Mouse (Mus musculus): ENCODE results near the gene Efhc1. TPM values are rescaled to one million over a fixed set of nuclear protein-coding genes. Genes with fewer than 3 reads are reported as not detected.

The Efhc1 gene
- polyA plus RNA-seq, 1 experiment from 2014 or later: 1.2 TPM

DNA sequence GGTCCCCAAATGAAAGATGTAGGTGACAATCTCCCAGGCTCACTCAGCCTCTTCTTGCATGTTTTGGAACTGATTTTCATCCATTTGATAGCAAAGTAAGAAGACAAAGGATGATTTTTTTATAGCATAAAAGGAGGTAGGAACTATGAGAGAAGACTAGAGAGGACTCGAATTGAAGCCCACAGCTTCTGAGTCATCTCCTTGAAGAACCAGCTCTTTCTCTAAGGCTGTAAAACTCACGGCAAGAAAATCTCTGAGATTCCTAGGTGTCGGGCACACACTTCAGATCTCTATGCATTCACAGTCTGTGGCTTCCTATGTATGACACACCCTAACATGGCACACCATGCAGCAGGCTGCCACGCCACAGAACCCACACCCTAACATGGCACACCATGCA, 77.6 kb downstream of the Efhc1 start:
- H3K4me3 ChIP-seq (ENCODE audit: low read depth, low read length): no peak overlapping the region
- H3K9ac ChIP-seq (ENCODE audit: low read length): no peak overlapping the region
- H3K27ac ChIP-seq (replicated peaks; ENCODE audit: low read depth, low read length): no peak overlapping the region
- no peaks in the 10 kb centered on the region for H3K4me1 ChIP-seq (ENCODE audit: control insufficient read depth, insufficient read depth, low read length)
- no peak for DNase-seq (ENCODE audit: low spot score)
- ATAC-seq (ENCODE audit: insufficient number of reproducible peaks, low FRiP score, low TSS enrichment, low read depth): no peak
- H3K27me3 ChIP-seq (ENCODE audit: control insufficient read depth, insufficient read depth, low read length): no peaks in the 10 kb centered on the region
- 95% methylated on average over 4 of the region's 4 CpGs for WGBS
- no peaks in the 10 kb centered on the region for H3K9me3 ChIP-seq (ENCODE audit: control insufficient read depth, low read length)
- no peak overlapping the region for H3K4me2 ChIP-seq (ENCODE audit: low read depth, severe bottlenecking)
- H3K36me3 ChIP-seq (ENCODE audit: control insufficient read depth, insufficient read depth, low read length): no peaks in the 10 kb centered on the region

DNA sequence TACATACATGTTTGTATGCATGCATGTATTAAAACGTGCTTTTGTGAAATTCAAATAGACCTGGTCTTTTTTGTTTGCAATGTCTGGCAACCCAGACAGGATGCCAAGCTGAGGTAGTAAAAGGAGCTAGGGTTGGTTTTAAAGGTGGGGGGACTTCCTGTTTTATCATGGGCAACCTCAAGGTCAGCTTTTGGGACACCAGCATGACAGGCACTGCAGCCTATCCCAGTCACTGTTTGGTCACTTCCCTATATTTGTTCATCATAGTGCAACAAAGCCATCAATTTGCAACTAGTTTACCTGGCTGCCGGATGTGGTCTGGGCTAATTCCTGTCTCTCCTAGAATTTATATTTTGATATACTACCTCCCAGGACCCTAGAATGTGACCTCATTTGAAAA, 80.2 kb downstream of the Efhc1 start:
- H3K27me3 ChIP-seq (ENCODE audit: control insufficient read depth, insufficient read depth, low read length): no peaks in the 10 kb centered on the region
- no peak overlapping the region for H3K27ac ChIP-seq (replicated peaks; ENCODE audit: low read depth, low read length)
- no peaks in the 10 kb centered on the region for H3K36me3 ChIP-seq (ENCODE audit: control insufficient read depth, insufficient read depth, low read length)
- 89% methylated on average over 2 of the region's 2 CpGs for WGBS
- H3K4me3 ChIP-seq (ENCODE audit: low read depth, low read length): no peak overlapping the region
- no peaks in the 10 kb centered on the region for H3K9me3 ChIP-seq (ENCODE audit: control insufficient read depth, low read length)
- DNase-seq (ENCODE audit: low spot score) (no peak), ATAC-seq (ENCODE audit: insufficient number of reproducible peaks, low FRiP score, low TSS enrichment, low read depth) (no peak)
- H3K4me1 ChIP-seq (ENCODE audit: control insufficient read depth, insufficient read depth, low read length): no peaks in the 10 kb centered on the region
- H3K9ac ChIP-seq (ENCODE audit: low read length): no peak overlapping the region
- H3K4me2 ChIP-seq (ENCODE audit: low read depth, severe bottlenecking): no peak overlapping the region

DNA sequence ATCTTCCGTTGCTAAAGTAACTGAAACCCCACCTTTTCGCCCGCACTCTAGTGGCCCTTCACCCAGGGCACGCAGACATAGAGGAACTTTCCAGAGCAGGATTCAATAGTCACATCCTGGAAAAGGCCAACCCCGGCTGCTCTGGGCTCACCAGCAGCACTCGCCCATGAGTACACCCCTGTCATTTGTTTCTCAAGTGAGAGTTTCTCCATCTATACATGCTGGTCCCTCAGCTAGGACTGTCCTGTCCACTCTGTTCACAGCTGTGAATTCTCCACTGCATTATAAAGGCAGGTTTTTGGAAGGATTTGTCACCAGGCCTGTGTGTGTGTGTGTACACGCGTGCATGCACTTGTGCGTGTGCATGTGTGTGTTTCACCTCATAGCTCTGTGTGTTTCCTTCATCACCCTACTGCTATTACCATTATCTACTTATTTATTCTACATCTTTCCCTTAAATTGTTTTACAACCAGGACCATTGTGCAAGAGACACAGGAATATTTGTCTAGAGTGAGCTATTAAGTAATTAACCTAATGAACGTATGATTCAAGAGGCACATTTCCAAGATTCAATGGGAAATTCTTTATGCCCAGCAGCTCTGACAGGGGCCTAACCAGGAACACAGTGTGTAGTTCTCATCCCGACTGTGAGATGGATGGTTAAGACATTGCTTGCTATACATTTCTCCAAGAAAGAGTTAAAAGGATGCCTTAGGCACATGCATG, 81.8 kb downstream of the Efhc1 start:
- DNase-seq (ENCODE audit: low spot score) (no peak), ATAC-seq (ENCODE audit: insufficient number of reproducible peaks, low FRiP score, low TSS enrichment, low read depth) (0 out of 2 replicates have a peak, but pooled peaks have one; percentile 17)
- H3K9ac ChIP-seq (ENCODE audit: low read length): no peak overlapping the region
- no peaks in the 10 kb centered on the region for H3K4me1 ChIP-seq (ENCODE audit: control insufficient read depth, insufficient read depth, low read length)
- no peaks in the 10 kb centered on the region for H3K27me3 ChIP-seq (ENCODE audit: control insufficient read depth, insufficient read depth, low read length)
- no peak overlapping the region for H3K4me3 ChIP-seq (ENCODE audit: low read depth, low read length)
- 90% methylated on average over 11 of the region's 11 CpGs for WGBS
- H3K9me3 ChIP-seq (ENCODE audit: control insufficient read depth, low read length): no peaks in the 10 kb centered on the region
- no peaks in the 10 kb centered on the region for H3K36me3 ChIP-seq (ENCODE audit: control insufficient read depth, insufficient read depth, low read length)
- H3K27ac ChIP-seq (replicated peaks; ENCODE audit: low read depth, low read length): no peak overlapping the region
- H3K4me2 ChIP-seq (ENCODE audit: low read depth, severe bottlenecking): no peak overlapping the region

DNA sequence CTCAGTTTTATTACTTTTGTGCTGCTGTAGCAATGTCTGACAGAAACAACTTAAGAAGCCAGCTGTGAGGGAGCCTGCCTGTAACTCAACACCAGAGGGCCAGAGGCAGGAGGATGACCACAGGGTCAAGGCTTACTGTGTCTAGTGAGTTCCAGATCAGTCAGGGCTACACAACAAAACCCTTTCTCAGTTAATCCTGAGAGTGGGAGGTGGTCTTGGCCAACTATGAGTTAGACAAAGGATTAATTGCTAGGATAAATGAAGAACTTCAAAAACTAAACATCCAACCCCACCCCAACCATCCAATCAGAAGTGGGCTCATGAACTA, 82.3 kb downstream of the Efhc1 start:
- Histone ChIP-seq H3K9me3 (ENCODE audit: control insufficient read depth, low read length) (no peaks in the 10 kb centered on the region), H3K4me3 (ENCODE audit: low read depth, low read length) (no peak overlapping the region), H3K27me3 (ENCODE audit: control insufficient read depth, insufficient read depth, low read length) (no peaks in the 10 kb centered on the region), H3K9ac (ENCODE audit: low read length) (no peak overlapping the region), H3K27ac (replicated peaks; ENCODE audit: low read depth, low read length) (no peak overlapping the region), H3K4me1 (ENCODE audit: control insufficient read depth, insufficient read depth, low read length) (no peaks in the 10 kb centered on the region), H3K36me3 (ENCODE audit: control insufficient read depth, insufficient read depth, low read length) (no peaks in the 10 kb centered on the region), H3K4me2 (ENCODE audit: low read depth, severe bottlenecking) (no peak overlapping the region)
- DNase-seq (ENCODE audit: low spot score) (no peak), ATAC-seq (ENCODE audit: insufficient number of reproducible peaks, low FRiP score, low TSS enrichment, low read depth) (0 out of 2 replicates have a peak, but pooled peaks have one; percentile 52)

DNA sequence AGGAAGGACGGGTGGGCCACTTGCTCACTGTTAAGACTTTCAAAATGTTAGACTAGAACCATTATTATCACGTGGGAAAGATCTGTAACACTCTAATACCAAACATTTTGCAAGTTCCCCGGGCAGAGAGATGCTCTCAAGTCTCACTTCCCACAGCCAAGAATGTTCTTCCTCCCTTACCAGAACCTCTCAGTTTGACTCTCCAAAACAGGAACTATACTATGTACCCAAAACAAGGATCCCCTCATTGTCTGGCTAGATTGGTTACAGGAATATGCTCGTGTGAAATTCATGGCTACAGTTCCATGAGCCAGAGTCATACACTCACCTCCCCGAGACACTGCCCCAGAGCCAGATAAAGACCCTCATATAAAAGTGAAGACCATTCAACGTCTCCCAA, 84.5 kb downstream of the Efhc1 start:
- WGBS: 85% methylated on average over 6 of the region's 6 CpGs

DNA sequence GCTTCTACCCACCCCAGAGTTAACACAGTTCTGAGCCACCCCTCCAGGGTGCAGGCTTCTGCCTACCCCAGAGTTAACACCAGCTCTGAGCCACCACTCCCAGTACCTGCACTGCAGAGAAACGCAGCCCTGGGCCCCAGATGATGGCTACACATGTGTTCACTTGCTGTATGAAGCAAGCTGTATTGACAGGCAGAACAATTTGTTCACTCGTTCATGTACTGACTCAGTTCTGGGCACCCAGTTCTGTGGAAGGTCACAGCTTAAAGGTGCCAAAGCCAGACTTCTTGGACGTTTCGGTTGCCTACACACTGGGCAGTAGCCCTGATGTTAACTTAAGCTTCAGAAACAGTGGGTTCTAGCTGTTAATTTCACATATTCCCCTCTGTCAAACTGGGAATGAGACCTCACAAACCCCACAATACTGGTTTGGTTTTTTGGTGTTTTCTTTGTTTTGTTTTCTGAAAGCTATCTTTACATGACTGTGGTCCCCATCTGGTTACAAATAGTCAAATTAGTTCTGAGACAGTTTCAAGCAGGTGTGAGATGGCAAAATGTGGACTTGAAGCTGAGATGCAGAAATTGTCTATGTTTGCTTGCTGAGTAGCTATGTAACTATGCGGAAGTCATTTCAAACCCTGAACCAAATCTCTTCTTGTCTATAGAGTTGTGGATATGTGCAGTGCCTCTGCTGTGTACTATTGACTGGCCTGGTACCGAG, 86.6 kb downstream of the Efhc1 start:
- 83% methylated on average over 6 of the region's 6 CpGs for WGBS
- 0 out of 2 replicates have a peak, but pooled peaks cover 4% of the 10 kb centered on the region for H3K4me1 ChIP-seq (ENCODE audit: control insufficient read depth, insufficient read depth, low read length)

More for the DNA sequence above, 84.5 kb downstream of the Efhc1 start:
- Histone ChIP-seq H3K27ac (replicated peaks; ENCODE audit: low read depth, low read length) (no peak overlapping the region), H3K4me1 (ENCODE audit: control insufficient read depth, insufficient read depth, low read length) (no peaks in the 10 kb centered on the region), H3K9me3 (ENCODE audit: control insufficient read depth, low read length) (no peaks in the 10 kb centered on the region), H3K36me3 (ENCODE audit: control insufficient read depth, insufficient read depth, low read length) (no peaks in the 10 kb centered on the region), H3K9ac (ENCODE audit: low read length) (no peak overlapping the region), H3K4me3 (ENCODE audit: low read depth, low read length) (no peak overlapping the region), H3K4me2 (ENCODE audit: low read depth, severe bottlenecking) (no peak overlapping the region), H3K27me3 (ENCODE audit: control insufficient read depth, insufficient read depth, low read length) (no peaks in the 10 kb centered on the region)
- ATAC-seq (ENCODE audit: insufficient number of reproducible peaks, low FRiP score, low TSS enrichment, low read depth) (no peak), DNase-seq (ENCODE audit: low spot score) (no peak)

DNA sequence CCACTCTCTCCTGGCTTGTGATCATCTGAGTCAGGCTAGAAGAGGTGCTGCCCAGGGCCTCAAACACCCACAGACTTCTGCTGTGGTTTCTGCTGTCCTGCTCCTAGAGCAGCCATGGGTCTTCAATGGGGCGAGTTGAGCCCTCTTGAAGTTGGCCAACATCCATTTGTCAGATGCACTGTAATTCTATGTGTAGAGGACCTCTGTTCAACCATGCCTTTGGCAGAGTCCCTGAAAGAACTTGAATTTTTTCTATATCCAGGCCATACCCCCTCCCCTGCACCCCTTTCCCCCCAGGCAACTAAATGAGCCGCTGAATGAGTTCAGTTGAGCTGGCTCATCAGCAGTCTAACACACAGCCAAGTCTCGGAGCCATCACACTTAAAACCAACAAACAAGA, 88.1 kb downstream of the Efhc1 start:
- 91% methylated on average over 3 of the region's 3 CpGs for WGBS
- Histone ChIP-seq H3K36me3 (ENCODE audit: control insufficient read depth, insufficient read depth, low read length) (no peaks in the 10 kb centered on the region), H3K27me3 (ENCODE audit: control insufficient read depth, insufficient read depth, low read length) (no peaks in the 10 kb centered on the region), H3K4me3 (ENCODE audit: low read depth, low read length) (no peak overlapping the region), H3K27ac (replicated peaks; ENCODE audit: low read depth, low read length) (no peak overlapping the region), H3K9ac (ENCODE audit: low read length) (no peak overlapping the region), H3K9me3 (ENCODE audit: control insufficient read depth, low read length) (no peaks in the 10 kb centered on the region), H3K4me2 (ENCODE audit: low read depth, severe bottlenecking) (no peak overlapping the region), H3K4me1 (ENCODE audit: control insufficient read depth, insufficient read depth, low read length) (0 out of 2 replicates have a peak, but pooled peaks cover 4% of the 10 kb centered on the region)
- DNase-seq (ENCODE audit: low spot score) (no peak), ATAC-seq (ENCODE audit: insufficient number of reproducible peaks, low FRiP score, low TSS enrichment, low read depth) (no peak)

More for the DNA sequence above, 86.6 kb downstream of the Efhc1 start:
- Histone ChIP-seq H3K36me3 (ENCODE audit: control insufficient read depth, insufficient read depth, low read length) (no peaks in the 10 kb centered on the region), H3K27ac (replicated peaks; ENCODE audit: low read depth, low read length) (no peak overlapping the region), H3K27me3 (ENCODE audit: control insufficient read depth, insufficient read depth, low read length) (no peaks in the 10 kb centered on the region), H3K9me3 (ENCODE audit: control insufficient read depth, low read length) (no peaks in the 10 kb centered on the region), H3K4me2 (ENCODE audit: low read depth, severe bottlenecking) (no peak overlapping the region), H3K4me3 (ENCODE audit: low read depth, low read length) (no peak overlapping the region), H3K9ac (ENCODE audit: low read length) (no peak overlapping the region)
- DNase-seq (ENCODE audit: low spot score): no peak
- no peak for ATAC-seq (ENCODE audit: insufficient number of reproducible peaks, low FRiP score, low TSS enrichment, low read depth)

DNA sequence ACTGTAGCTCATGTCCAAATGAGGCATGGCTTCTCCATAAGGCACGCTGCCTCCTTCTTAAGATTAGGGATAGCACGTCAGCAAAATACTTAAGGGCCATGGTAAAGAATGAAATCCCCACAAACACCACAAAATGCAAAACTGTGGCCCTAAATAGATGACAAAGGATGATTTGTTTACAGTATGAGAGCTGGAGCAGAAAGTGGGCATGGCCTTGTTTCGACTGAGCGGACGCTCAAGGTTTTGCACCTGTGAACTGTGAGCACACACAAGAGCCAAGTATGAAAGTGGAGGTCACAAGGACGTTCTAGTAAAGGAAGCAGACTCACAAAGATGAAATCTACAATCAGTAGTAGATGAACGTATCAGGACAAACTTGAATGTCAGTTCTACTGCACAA, 88.7 kb downstream of the Efhc1 start:
- Histone ChIP-seq H3K9ac (ENCODE audit: low read length) (no peak overlapping the region), H3K27me3 (ENCODE audit: control insufficient read depth, insufficient read depth, low read length) (no peaks in the 10 kb centered on the region), H3K4me2 (ENCODE audit: low read depth, severe bottlenecking) (no peak overlapping the region), H3K36me3 (ENCODE audit: control insufficient read depth, insufficient read depth, low read length) (no peaks in the 10 kb centered on the region), H3K4me3 (ENCODE audit: low read depth, low read length) (no peak overlapping the region), H3K27ac (replicated peaks; ENCODE audit: low read depth, low read length) (no peak overlapping the region), H3K9me3 (ENCODE audit: control insufficient read depth, low read length) (no peaks in the 10 kb centered on the region), H3K4me1 (ENCODE audit: control insufficient read depth, insufficient read depth, low read length) (0 out of 2 replicates have a peak, but pooled peaks cover 4% of the 10 kb centered on the region)
- 89% methylated on average over 7 of the region's 7 CpGs for WGBS
- ATAC-seq (ENCODE audit: insufficient number of reproducible peaks, low FRiP score, low TSS enrichment, low read depth) (no peak), DNase-seq (ENCODE audit: low spot score) (no peak)

All from limb, embryonic 11.5 days (tissue).